Mouse (Mus musculus) liver, embryonic 13.5 days (tissue): ENCODE data around the gene Mboat2. TPM values are rescaled to one million over a fixed set of nuclear protein-coding genes. Genes with fewer than 3 reads are reported as not detected.

Experiments used
- ATAC-seq: fragments of 200-750 bp; cut with Nextera tagmentation; 2 replicates; pipeline ENCODE4 v1.8.0; 2017; ENCODE audit warnings: low read depth, mild to moderate bottlenecking, moderate number of reproducible peaks, moderate library complexity
- DNase-seq: peaks from one replicate; pipeline ENCODE4 v3.0.0; 2022
- H3K27ac ChIP-seq: fragments of 300-500 bp; sonication (generic); 2 replicates; pipeline ENCODE4 v1.5.1; 2015; ENCODE audit warnings: moderate library complexity, mild to moderate bottlenecking, inconsistent platforms
- H3K27me3 ChIP-seq: fragments of 300-500 bp; sonication (generic); 2 replicates; pipeline ENCODE4 v1.6.1; 2015; ENCODE audit warnings: mild to moderate bottlenecking, inconsistent platforms
- H3K36me3 ChIP-seq: fragments of 300-500 bp; sonication (generic); 2 replicates; pipeline ENCODE4 v1.6.1; 2015; ENCODE audit warnings: mild to moderate bottlenecking, inconsistent platforms
- H3K4me1 ChIP-seq: fragments of 300-500 bp; sonication (generic); replicated peaks from 2 replicates; pipeline ENCODE4 v1.6.1; 2015; ENCODE audit warnings: inconsistent platforms
- H3K4me2 ChIP-seq: fragments of 300-500 bp; sonication (generic); 2 replicates; pipeline ENCODE4 v1.6.1; 2015; ENCODE audit warnings: inconsistent platforms, mild to moderate bottlenecking, moderate library complexity
- H3K4me3 ChIP-seq: fragments of 300-500 bp; sonication (generic); replicated peaks from 2 replicates; pipeline ENCODE4 v1.5.1; 2015; ENCODE audit warnings: mild to moderate bottlenecking, inconsistent platforms
- H3K9ac ChIP-seq: fragments of 300-500 bp; sonication (generic); 2 replicates; pipeline ENCODE4 v1.6.1; 2015; ENCODE audit warnings: mild to moderate bottlenecking, inconsistent platforms
- H3K9me3 ChIP-seq: fragments of 300-500 bp; sonication (generic); replicated peaks from 2 replicates; pipeline ENCODE4 v1.6.1; 2016; ENCODE audit warnings: inconsistent platforms
- WGBS: fragments of 180-500 bp; shearing (Covaris S2); methylation state at CpG from one replicate; pipeline ENCODE4 v1.1.7; 2015; ENCODE audit not compliant: insufficient replicate concordance; 5-methylcytosine and 5-hydroxymethylcytosine counted together
- polyA plus RNA-seq: library from polyadenylated mRNA; unstranded; fragments of >200 nt; fragmentation: Nextera tagmentation; extraction: Ambion mirVana; gene quantifications from 2 replicates; pipeline ENCODE4 v1.2.1, GENCODE M21; 2015

Mboat2 gene
- polyA plus RNA-seq, 1 experiment from 2014 or later = 5.3 TPM

GRCm38 (mm10) chr12:25012555-25013540 is 182.2 kb downstream of the Mboat2 start:
- DNase-seq = no peak
- Histone ChIP-seq H3K4me3 (no peak overlapping the region), H3K36me3 (peaks cover 84% of the 10 kb centered on the region), H3K4me1 (peaks cover 26% of the 10 kb centered on the region), H3K9ac (no peak overlapping the region), H3K27me3 (no peaks in the 10 kb centered on the region), H3K9me3 (no peaks in the 10 kb centered on the region), H3K4me2 (no peak overlapping the region), H3K27ac (no peak overlapping the region)
- WGBS = 75% methylated on average over 13 of the region's 13 CpGs
- ATAC-seq = no peak

Other genes with a start within 250 kb of the Mboat2 start
- gene Klf11, start 179.6 kb upstream of the Mboat2 start, polyA plus RNA-seq = 7.0 and 9.2 TPM in 2 replicates
- 0.38 and 0.50 TPM in 2 replicates for gene Cys1, start 149.1 kb upstream of the Mboat2 start, polyA plus RNA-seq
- gene Rrm2, start 122.6 kb upstream of the Mboat2 start, polyA plus RNA-seq = 586 and 708 TPM in 2 replicates
- gene Kidins220, start 144.0 kb downstream of the Mboat2 start, polyA plus RNA-seq = 6.3 and 8.6 TPM in 2 replicates